Mouse (Mus musculus) midbrain, embryonic 11.5 days (tissue): ENCODE data around the gene Peli2. TPM values are rescaled to one million over a fixed set of nuclear protein-coding genes. Genes with fewer than 3 reads are reported as not detected.

Experiments used
- ATAC-seq: fragments of 200-750 bp; cut with Nextera tagmentation; 2 replicates; pipeline ENCODE4 v1.8.0; 2017; ENCODE audit warnings: moderate TSS enrichment, moderate library complexity; ENCODE audit not compliant: low FRiP score
- DNase-seq: peaks from one replicate; pipeline ENCODE4 v3.0.0; 2015; ENCODE audit warnings: low spot score; ENCODE audit errors: missing footprints
- H3K27ac ChIP-seq: fragments of 300-500 bp; sonication (generic); 2 replicates; pipeline ENCODE4 v1.5.1; 2014; ENCODE audit warnings: low read depth, low read length
- H3K27me3 ChIP-seq: fragments of 300-500 bp; sonication (generic); 2 replicates; pipeline ENCODE4 v1.6.1; 2014; ENCODE audit warnings: mild to moderate bottlenecking, low read length, moderate library complexity, mixed read lengths; ENCODE audit not compliant: control insufficient read depth, insufficient read depth
- H3K36me3 ChIP-seq: fragments of 300-500 bp; sonication (generic); 2 replicates; pipeline ENCODE4 v1.6.1; 2014; ENCODE audit warnings: mild to moderate bottlenecking, low read length, moderate library complexity, mixed read lengths; ENCODE audit not compliant: control insufficient read depth, insufficient read depth
- H3K4me1 ChIP-seq: fragments of 300-500 bp; sonication (generic); 2 replicates; pipeline ENCODE4 v1.6.1; 2014; ENCODE audit warnings: low read length; ENCODE audit not compliant: control insufficient read depth, insufficient read depth
- H3K4me2 ChIP-seq: fragments of 300-500 bp; sonication (generic); 2 replicates; pipeline ENCODE4 v1.6.1; 2014; ENCODE audit warnings: mild to moderate bottlenecking, moderate library complexity
- H3K4me3 ChIP-seq: fragments of 300-500 bp; sonication (generic); 2 replicates; pipeline ENCODE4 v1.5.1; 2014; ENCODE audit warnings: low read depth, low read length
- H3K9ac ChIP-seq: fragments of 300-500 bp; sonication (generic); 2 replicates; pipeline ENCODE4 v1.6.1; 2014; ENCODE audit warnings: low read length
- H3K9me3 ChIP-seq: fragments of 300-500 bp; sonication (generic); 2 replicates; pipeline ENCODE4 v1.6.1; 2016; ENCODE audit warnings: low read length; ENCODE audit not compliant: control insufficient read depth
- WGBS: fragments of 180-500 bp; shearing (Covaris S2); extraction: QIAGEN DNeasy Blood & Tissue Kit; methylation state at CpG from one replicate; pipeline ENCODE4 v1.1.7; 2014; 5-methylcytosine and 5-hydroxymethylcytosine counted together
- polyA plus RNA-seq: library from polyadenylated mRNA; unstranded; fragments of >200 nt; fragmentation: Nextera tagmentation; extraction: Ambion mirVana; gene quantifications from 2 replicates; pipeline ENCODE4 v1.2.1, GENCODE M21; 2014

The Peli2 gene
- polyA plus RNA-seq, 1 experiment from 2014 or later, result 16.2 TPM

- no peak overlapping the region; the same call in 1 of the 2 replicates for H3K27ac ChIP-seq
These were observed 130.9 kb downstream of the Peli2 start for GRCm38 (mm10) chr14:48251381-48251979.

GRCm38 (mm10) chr14:48253183-48253582 lies 132.6 kb downstream of the Peli2 start:
- ATAC-seq (no peak), DNase-seq (no peak)
- Histone ChIP-seq H3K9me3 (no peaks in the 10 kb centered on the region), H3K27me3 (no peaks in the 10 kb centered on the region), H3K9ac (no peak overlapping the region), H3K27ac (no peak overlapping the region), H3K4me1 (peaks cover 7% of the 10 kb centered on the region; the same call in 1 of the 2 replicates), H3K36me3 (peaks cover 3% of the 10 kb centered on the region), H3K4me3 (no peak overlapping the region), H3K4me2 (no peak overlapping the region)
- 86% methylated on average over 10 of the region's 10 CpGs for WGBS

More at GRCm38 (mm10) chr14:48251381-48251979, 130.9 kb downstream of the Peli2 start:
- Histone ChIP-seq H3K36me3 (peaks cover 3% of the 10 kb centered on the region), H3K4me3 (no peak overlapping the region), H3K4me1 (peaks cover 7% of the 10 kb centered on the region; the same call in 1 of the 2 replicates), H3K9ac (no peak overlapping the region), H3K9me3 (no peaks in the 10 kb centered on the region), H3K4me2 (no peak overlapping the region), H3K27me3 (no peaks in the 10 kb centered on the region)
- DNase-seq, result no peak
- ATAC-seq, result peak; percentile 79; the same call in 1 of the 2 replicates
- WGBS, result 38% methylated on average over 9 of the region's 9 CpGs

- no peak for DNase-seq
- 95% methylated on average over 8 of the region's 8 CpGs for WGBS
- no peak overlapping the region for H3K4me3 ChIP-seq
- no peaks in the 10 kb centered on the region for H3K9me3 ChIP-seq
- no peaks in the 10 kb centered on the region for H3K27me3 ChIP-seq
- no peak overlapping the region for H3K9ac ChIP-seq
- H3K4me1 ChIP-seq, result peaks cover 7% of the 10 kb centered on the region; the same call in 1 of the 2 replicates
- H3K36me3 ChIP-seq, result peaks cover 3% of the 10 kb centered on the region
- no peak overlapping the region for H3K4me2 ChIP-seq
- H3K27ac ChIP-seq, result no peak overlapping the region
- no peak for ATAC-seq
These were observed 134.1 kb downstream of the Peli2 start for GRCm38 (mm10) chr14:48254696-48255095.

GRCm38 (mm10) chr14:48255290-48255689 lies 134.7 kb downstream of the Peli2 start:
- no peak overlapping the region for H3K4me2 ChIP-seq
- WGBS, result 61% methylated on average over 5 of the region's 5 CpGs
- ATAC-seq (no peak), DNase-seq (no peak)
- peaks cover 3% of the 10 kb centered on the region for H3K36me3 ChIP-seq
- no peak overlapping the region for H3K4me3 ChIP-seq
- H3K27me3 ChIP-seq, result no peaks in the 10 kb centered on the region
- H3K9ac ChIP-seq, result no peak overlapping the region
- H3K27ac ChIP-seq, result no peak overlapping the region
- no peaks in the 10 kb centered on the region for H3K9me3 ChIP-seq
- peaks cover 7% of the 10 kb centered on the region; the same call in 1 of the 2 replicates for H3K4me1 ChIP-seq

GRCm38 (mm10) chr14:48257759-48258158 lies 137.1 kb downstream of the Peli2 start:
- DNase-seq (no peak), ATAC-seq (no peak)
- 86% methylated on average over 7 of the region's 7 CpGs for WGBS
- H3K9me3 ChIP-seq, result no peaks in the 10 kb centered on the region
- no peak overlapping the region for H3K9ac ChIP-seq
- no peak overlapping the region for H3K4me3 ChIP-seq
- H3K4me1 ChIP-seq, result no peaks in the 10 kb centered on the region
- H3K27me3 ChIP-seq, result no peaks in the 10 kb centered on the region
- no peak overlapping the region for H3K4me2 ChIP-seq
- no peak overlapping the region for H3K27ac ChIP-seq
- H3K36me3 ChIP-seq, result peaks cover 3% of the 10 kb centered on the region

- no peak overlapping the region for H3K4me2 ChIP-seq
- no peak overlapping the region for H3K27ac ChIP-seq
- 85% methylated on average over 10 of the region's 10 CpGs for WGBS
- ATAC-seq, result no peak
- no peaks in the 10 kb centered on the region for H3K27me3 ChIP-seq
- H3K9me3 ChIP-seq, result no peaks in the 10 kb centered on the region
- H3K9ac ChIP-seq, result no peak overlapping the region
- H3K4me1 ChIP-seq, result no peaks in the 10 kb centered on the region
- H3K4me3 ChIP-seq, result no peak overlapping the region
- DNase-seq, result no peak
- H3K36me3 ChIP-seq, result peaks cover 3% of the 10 kb centered on the region; the same call in 1 of the 2 replicates
These were observed 138.2 kb downstream of the Peli2 start for GRCm38 (mm10) chr14:48258696-48259366.

- 92% methylated on average over 4 of the region's 4 CpGs for WGBS
- DNase-seq (peak; percentile 73), ATAC-seq (no peak)
These were observed 142.5 kb downstream of the Peli2 start for GRCm38 (mm10) chr14:48263146-48263545.

GRCm38 (mm10) chr14:48266710-48267109 lies 146.1 kb downstream of the Peli2 start:
- DNase-seq, result no peak
- no peak for ATAC-seq
- Histone ChIP-seq H3K4me1 (no peaks in the 10 kb centered on the region), H3K27me3 (no peaks in the 10 kb centered on the region), H3K9ac (no peak overlapping the region), H3K27ac (no peak overlapping the region), H3K4me3 (no peak overlapping the region), H3K9me3 (no peaks in the 10 kb centered on the region), H3K36me3 (no peaks in the 10 kb centered on the region), H3K4me2 (no peak overlapping the region)
- whole genome bisulfite sequencing, result 85% methylated on average over 6 of the region's 6 CpGs

More at GRCm38 (mm10) chr14:48263146-48263545, 142.5 kb downstream of the Peli2 start:
- Histone ChIP-seq H3K9ac (no peak overlapping the region), H3K4me3 (no peak overlapping the region), H3K4me1 (no peaks in the 10 kb centered on the region), H3K9me3 (no peaks in the 10 kb centered on the region), H3K27ac (no peak overlapping the region), H3K27me3 (no peaks in the 10 kb centered on the region), H3K36me3 (no peaks in the 10 kb centered on the region), H3K4me2 (no peak overlapping the region)

- ATAC-seq (no peak), DNase-seq (no peak)
- Histone ChIP-seq H3K27me3 (no peaks in the 10 kb centered on the region), H3K36me3 (no peaks in the 10 kb centered on the region), H3K4me2 (no peak overlapping the region), H3K9ac (no peak overlapping the region), H3K9me3 (no peaks in the 10 kb centered on the region), H3K4me1 (no peaks in the 10 kb centered on the region), H3K27ac (no peak overlapping the region), H3K4me3 (no peak overlapping the region)
- WGBS, result 81% methylated on average over 1 of the region's 1 CpGs
These were observed 157.7 kb downstream of the Peli2 start for GRCm38 (mm10) chr14:48278291-48278690.
